Mouse (Mus musculus) CD8-positive naive resting alpha-beta T cell, adult 2 months (primary cell): Measurements from ENCODE around the gene St7.

Experiments
- DNase-seq, 2 experiments: peaks; one replicate each; pipeline ENCODE4 v3.0.0; 2022; ENCODE audit warnings: low read depth in 2 of 2, low spot score in 2 of 2

St7 gene

GRCm38 (mm10) chr6:17887765-17888164 is 195.0 kb downstream of the St7 start:
- no peak for DNase-seq

GRCm38 (mm10) chr6:17895562-17895961 is 202.8 kb downstream of the St7 start:
- DNase-seq: no peak

GRCm38 (mm10) chr6:17898539-17898938 is 205.8 kb downstream of the St7 start:
- no peak for DNase-seq

- DNase-seq: no peak
Measured at GRCm38 (mm10) chr6:17903355-17903754, 210.6 kb downstream of the St7 start.

- DNase-seq: no peak
Measured at GRCm38 (mm10) chr6:17905776-17906175, 213.0 kb downstream of the St7 start.

GRCm38 (mm10) chr6:17906289-17906688 is 213.6 kb downstream of the St7 start:
- DNase-seq: no peak

- no peak for DNase-seq
Measured at GRCm38 (mm10) chr6:17912312-17912711, 219.6 kb downstream of the St7 start.

GRCm38 (mm10) chr6:17912825-17913224 is 220.1 kb downstream of the St7 start:
- DNase-seq: no peak

- no peak for DNase-seq
Measured at GRCm38 (mm10) chr6:17913315-17913714, 220.6 kb downstream of the St7 start.

- no peak for DNase-seq
Measured at GRCm38 (mm10) chr6:17914300-17914699, 221.6 kb downstream of the St7 start.

GRCm38 (mm10) chr6:17917233-17917632 is 224.5 kb downstream of the St7 start:
- DNase-seq: no peak

- DNase-seq: no peak
Measured at GRCm38 (mm10) chr6:17922180-17922579, 229.4 kb downstream of the St7 start.

- DNase-seq: no peak
Measured at GRCm38 (mm10) chr6:17922967-17923366, 230.2 kb downstream of the St7 start.

- no peak for DNase-seq
Measured at GRCm38 (mm10) chr6:17923370-17923769, 230.6 kb downstream of the St7 start.

- DNase-seq: no peak
Measured at GRCm38 (mm10) chr6:17923894-17924505, 231.3 kb downstream of the St7 start.

GRCm38 (mm10) chr6:17925267-17925666 is 232.5 kb downstream of the St7 start:
- DNase-seq: no peak

- DNase-seq: no peak
Measured at GRCm38 (mm10) chr6:17927746-17928145, 235.0 kb downstream of the St7 start.

- DNase-seq: no peak
Measured at GRCm38 (mm10) chr6:17931187-17931586, 238.5 kb downstream of the St7 start.

- no peak for DNase-seq
Measured at GRCm38 (mm10) chr6:17931835-17932234, 239.1 kb downstream of the St7 start.

- no peak for DNase-seq
Measured at GRCm38 (mm10) chr6:17932806-17933205, 240.1 kb downstream of the St7 start.

GRCm38 (mm10) chr6:17938631-17939346 is 246.1 kb downstream of the St7 start:
- DNase-seq: no peak

GRCm38 (mm10) chr6:17941916-17942315 is 249.2 kb downstream of the St7 start:
- DNase-seq: no peak

- DNase-seq: no peak
Measured at GRCm38 (mm10) chr6:17942344-17942743, 249.6 kb downstream of the St7 start.
